Mouse (Mus musculus) stomach, embryonic 16.5 days (tissue): ENCODE results near the gene Smok3b. TPM values are rescaled to one million over a fixed set of nuclear protein-coding genes. Genes with fewer than 3 reads are reported as not detected.
"Not testable (repeated sequence)": the region's sequence is repeated elsewhere in the genome, so short reads cannot be mapped to it uniquely, and the experiment has no call there.

Experiments used
- ATAC-seq: fragments of 200-750 bp; cut with Nextera tagmentation; 2 replicates; pipeline ENCODE4 v1.8.0; 2017; ENCODE audit warnings: moderate number of reproducible peaks, moderate TSS enrichment; ENCODE audit not compliant: insufficient read depth, low FRiP score
- H3K27ac ChIP-seq: fragments of 300-500 bp; sonication (generic); 2 replicates; pipeline ENCODE4 v1.5.1; 2014; ENCODE audit warnings: low read length
- H3K27me3 ChIP-seq: fragments of 300-500 bp; sonication (generic); 2 replicates; pipeline ENCODE4 v1.6.1; 2014; ENCODE audit warnings: low read length, control low read depth, mixed read lengths; ENCODE audit not compliant: control insufficient read depth, insufficient read depth
- H3K36me3 ChIP-seq: fragments of 300-500 bp; sonication (generic); 2 replicates; pipeline ENCODE4 v1.6.1; 2014; ENCODE audit warnings: low read length; ENCODE audit not compliant: control insufficient read depth, insufficient read depth
- H3K4me1 ChIP-seq: fragments of 300-500 bp; sonication (generic); 2 replicates; pipeline ENCODE4 v1.6.1; 2014; ENCODE audit warnings: low read length, control low read depth, mixed read lengths; ENCODE audit not compliant: control insufficient read depth, insufficient read depth
- H3K4me2 ChIP-seq: fragments of 300-500 bp; sonication (generic); 2 replicates; pipeline ENCODE4 v1.6.1; 2014; ENCODE audit warnings: low read depth, low read length, mixed read lengths
- H3K4me3 ChIP-seq: fragments of 300-500 bp; sonication (generic); replicated peaks from 2 replicates; pipeline ENCODE4 v1.5.1; 2014; ENCODE audit warnings: mild to moderate bottlenecking, low read length
- H3K9ac ChIP-seq: fragments of 300-500 bp; sonication (generic); 2 replicates; pipeline ENCODE4 v1.6.1; 2014; ENCODE audit warnings: low read length
- H3K9me3 ChIP-seq: fragments of 300-500 bp; sonication (generic); replicated peaks from 2 replicates; pipeline ENCODE4 v1.6.1; 2016; ENCODE audit warnings: low read length, control low read depth; ENCODE audit not compliant: control insufficient read depth
- WGBS: fragments of 180-500 bp; shearing (Covaris S2); extraction: QIAGEN DNeasy Blood & Tissue Kit; methylation state at CpG from one replicate; pipeline ENCODE4 v1.1.7; 2014; 5-methylcytosine and 5-hydroxymethylcytosine counted together
- polyA plus RNA-seq: library from polyadenylated mRNA; unstranded; fragments of >200 nt; fragmentation: Nextera tagmentation; extraction: Ambion mirVana; gene quantifications from 2 replicates; pipeline ENCODE4 v1.2.1, GENCODE M21; 2015

The Smok3b gene
- polyA plus RNA-seq, 1 experiment from 2014 or later, result not detected

GRCm38 (mm10) chr5:138009437-138009836 is 11.8 kb upstream of the Smok3b start:
- 85% methylated on average over 5 of the region's 5 CpGs for WGBS
- Histone ChIP-seq H3K4me1 (no peaks in the 10 kb centered on the region), H3K27ac (no peak overlapping the region)

GRCm38 (mm10) chr5:138012382-138012781 is 8.8 kb upstream of the Smok3b start:
- H3K36me3 ChIP-seq, result no peaks in the 10 kb centered on the region
- ATAC-seq, result no peak
- H3K9me3 ChIP-seq, result no peaks in the 10 kb centered on the region
- H3K4me2 ChIP-seq, result no peak overlapping the region
- H3K27me3 ChIP-seq, result no peaks in the 10 kb centered on the region
- no peak overlapping the region for H3K27ac ChIP-seq
- 80% methylated on average over 5 of the region's 5 CpGs for WGBS
- H3K9ac ChIP-seq, result no peak overlapping the region
- H3K4me3 ChIP-seq, result no peak overlapping the region
- no peaks in the 10 kb centered on the region for H3K4me1 ChIP-seq

More at GRCm38 (mm10) chr5:138009437-138009836, 11.8 kb upstream of the Smok3b start:
- Histone ChIP-seq H3K9me3 (no peaks in the 10 kb centered on the region), H3K27me3 (no peaks in the 10 kb centered on the region), H3K4me3 (no peak overlapping the region), H3K9ac (no peak overlapping the region), H3K36me3 (no peaks in the 10 kb centered on the region), H3K4me2 (no peak overlapping the region)
- ATAC-seq, result no peak

DNA sequence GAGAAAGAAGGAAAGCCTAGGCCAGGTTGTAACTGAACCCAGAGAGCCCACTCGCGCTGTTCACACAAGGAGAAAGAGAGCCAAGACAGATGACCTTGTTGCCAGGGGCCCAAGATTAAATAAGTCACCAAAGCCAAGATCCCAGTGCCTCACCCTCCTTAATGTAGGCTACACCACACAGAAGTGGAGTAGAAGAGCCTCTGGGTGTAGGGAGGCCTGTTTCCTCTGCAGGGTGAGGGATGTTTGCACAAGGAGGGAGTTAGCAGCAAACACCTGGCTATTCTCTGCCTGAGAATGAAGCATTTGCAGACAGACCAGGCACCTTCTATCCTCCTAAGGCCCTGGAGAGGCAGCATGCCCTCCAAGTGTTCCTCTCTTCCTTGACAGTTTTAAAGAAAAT is 4.7 kb upstream of the Smok3b start:
- Histone ChIP-seq H3K36me3 (no peaks in the 10 kb centered on the region), H3K27me3 (no peaks in the 10 kb centered on the region), H3K4me1 (no peaks in the 10 kb centered on the region), H3K9me3 (no peaks in the 10 kb centered on the region), H3K27ac (peak overlapping the region; percentile 46), H3K9ac (no peak overlapping the region), H3K4me2 (no peak overlapping the region), H3K4me3 (no peak overlapping the region)
- ATAC-seq, result peak; percentile 78; the same call in 1 of the 2 replicates
- 64% methylated on average over 2 of the region's 2 CpGs for WGBS

GRCm38 (mm10) chr5:138016997-138017396 is 4.2 kb upstream of the Smok3b start:
- ATAC-seq, result peak; percentile 21; the same call in 1 of the 2 replicates
- Histone ChIP-seq H3K4me3 (no peak overlapping the region), H3K27me3 (no peaks in the 10 kb centered on the region), H3K27ac (peak overlapping the region; percentile 21; the same call in 1 of the 2 replicates), H3K9ac (no peak overlapping the region), H3K4me2 (no peak overlapping the region), H3K4me1 (no peaks in the 10 kb centered on the region), H3K36me3 (no peaks in the 10 kb centered on the region), H3K9me3 (no peaks in the 10 kb centered on the region)

DNA sequence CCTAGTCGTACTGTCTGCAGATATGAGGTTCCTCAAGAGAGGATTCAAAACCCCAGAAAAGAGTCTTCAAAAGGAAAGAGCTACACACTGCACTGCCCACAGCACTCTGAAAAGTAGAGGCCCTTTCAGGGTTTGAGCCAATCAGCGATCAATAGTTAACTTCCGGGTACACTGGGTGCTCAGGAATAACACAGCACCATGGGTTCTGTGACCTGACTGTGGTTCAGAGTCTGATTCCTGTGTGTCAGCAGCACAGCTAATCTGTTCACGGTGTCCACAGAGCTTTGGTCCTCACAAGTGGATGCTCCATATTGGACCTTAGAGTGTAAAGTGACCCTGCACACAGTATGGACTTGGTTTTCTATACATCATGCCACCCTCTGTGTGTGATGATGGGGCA is 1.7 kb upstream of the Smok3b start:
- WGBS, result 82% methylated on average over 3 of the region's 4 CpGs
- not testable (repeated sequence) for H3K9ac ChIP-seq, ATAC-seq, H3K27ac ChIP-seq, H3K4me2 ChIP-seq, H3K9me3 ChIP-seq, H3K4me1 ChIP-seq, H3K36me3 ChIP-seq, H3K27me3 ChIP-seq, H3K4me3 ChIP-seq

DNA sequence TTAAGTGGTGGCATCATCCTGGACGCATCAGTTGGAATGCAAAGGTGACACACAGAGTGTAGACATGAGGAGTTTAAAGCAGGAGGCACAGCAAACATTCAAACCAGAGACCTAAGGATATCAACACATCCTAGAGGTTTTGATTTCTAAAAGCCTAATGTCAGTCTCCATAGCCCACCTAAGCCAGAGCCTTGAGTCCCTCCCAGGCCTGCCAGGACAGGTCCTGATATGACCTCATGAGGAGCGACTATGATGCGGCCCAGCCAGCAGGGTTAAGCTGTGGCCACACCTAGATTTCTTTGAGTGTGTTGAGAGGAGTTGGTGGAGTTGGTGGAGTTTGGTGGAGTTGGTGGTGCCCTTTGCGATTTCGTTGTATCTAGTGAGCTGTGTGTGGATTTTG is 31.7 kb downstream of the Smok3b start, which contains the start of gene Smok3c:
TSS of gene Smok3c (plus strand) at position 301 of the 400 bp plus-strand sequence.
- H3K4me2 ChIP-seq, H3K27ac ChIP-seq, H3K36me3 ChIP-seq, H3K9me3 ChIP-seq, ATAC-seq, H3K9ac ChIP-seq, H3K4me1 ChIP-seq, H3K4me3 ChIP-seq, H3K27me3 ChIP-seq: not testable (repeated sequence)
- WGBS, result no CpG with 5 or more reads among the region's 5 CpGs

DNA sequence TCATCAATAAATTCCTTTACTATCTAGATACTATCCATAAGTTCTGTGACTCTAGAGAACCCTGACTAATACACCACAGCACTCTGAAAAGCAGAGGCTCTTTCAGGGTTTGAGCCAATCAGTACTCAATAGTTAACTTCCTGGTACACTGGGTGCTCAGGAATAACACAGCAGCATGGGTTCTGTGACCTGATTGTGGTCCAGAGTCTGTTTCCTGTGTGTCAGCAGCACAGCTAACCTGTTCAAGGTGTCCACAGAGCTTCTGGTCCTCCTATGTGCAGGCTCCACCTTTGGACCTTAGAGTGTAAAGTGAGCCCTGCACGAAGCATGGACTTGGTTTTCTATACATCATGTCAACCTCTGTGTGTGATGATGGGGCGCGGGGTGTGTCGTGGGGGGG is 52.6 kb downstream of the Smok3b start:
- H3K4me1 ChIP-seq, result no peaks in the 10 kb centered on the region
- H3K9me3 ChIP-seq, result no peaks in the 10 kb centered on the region
- WGBS, result 86% methylated on average over 4 of the region's 4 CpGs
- no peaks in the 10 kb centered on the region for H3K36me3 ChIP-seq
- H3K9ac ChIP-seq, result no peak overlapping the region
- ATAC-seq, result no peak
- H3K27ac ChIP-seq, result no peak overlapping the region
- no peak overlapping the region for H3K4me2 ChIP-seq
- no peak overlapping the region for H3K4me3 ChIP-seq
- no peaks in the 10 kb centered on the region for H3K27me3 ChIP-seq

GRCm38 (mm10) chr5:138075684-138076083 is 54.5 kb downstream of the Smok3b start:
- no peak for ATAC-seq
- Histone ChIP-seq H3K36me3 (no peaks in the 10 kb centered on the region), H3K9me3 (no peaks in the 10 kb centered on the region), H3K9ac (no peak overlapping the region), H3K27ac (no peak overlapping the region), H3K4me2 (no peak overlapping the region), H3K4me1 (no peaks in the 10 kb centered on the region), H3K27me3 (no peaks in the 10 kb centered on the region), H3K4me3 (no peak overlapping the region)
- 72% methylated on average over 3 of the region's 3 CpGs for WGBS

DNA sequence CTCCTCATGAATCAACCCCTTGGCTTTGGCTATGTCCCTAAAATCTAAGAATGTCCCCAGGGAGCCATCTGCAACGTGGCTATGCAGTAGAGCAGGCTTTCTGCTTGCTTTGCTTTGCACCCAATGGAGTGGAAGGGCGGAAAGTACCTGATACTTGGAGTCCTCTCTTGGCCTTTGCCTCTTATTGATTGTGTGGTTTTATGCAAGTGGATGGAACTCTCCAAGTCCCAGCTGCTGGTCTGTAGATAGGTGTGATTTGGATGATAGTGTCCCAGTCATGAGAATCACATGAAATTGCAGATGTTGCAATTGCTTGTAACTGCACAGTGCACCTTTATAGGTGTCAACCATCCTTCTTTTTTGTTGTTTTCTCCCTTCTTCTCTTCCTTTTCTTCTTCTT is 54.9 kb downstream of the Smok3b start:
- WGBS, result 56% methylated on average over 2 of the region's 2 CpGs
- Histone ChIP-seq H3K9me3 (no peaks in the 10 kb centered on the region), H3K4me1 (no peaks in the 10 kb centered on the region), H3K4me3 (no peak overlapping the region), H3K4me2 (no peak overlapping the region), H3K36me3 (no peaks in the 10 kb centered on the region), H3K27ac (no peak overlapping the region), H3K27me3 (no peaks in the 10 kb centered on the region), H3K9ac (no peak overlapping the region)
- no peak for ATAC-seq

GRCm38 (mm10) chr5:138080456-138080855 is 59.2 kb downstream of the Smok3b start:
- Histone ChIP-seq H3K4me3 (no peak overlapping the region), H3K9ac (no peak overlapping the region), H3K9me3 (no peaks in the 10 kb centered on the region), H3K27me3 (no peaks in the 10 kb centered on the region), H3K27ac (no peak overlapping the region), H3K36me3 (no peaks in the 10 kb centered on the region), H3K4me2 (no peak overlapping the region), H3K4me1 (peaks cover 3% of the 10 kb centered on the region; the same call in 1 of the 2 replicates)
- 88% methylated on average over 5 of the region's 5 CpGs for WGBS
- no peak for ATAC-seq
